In genomic region chr14:30171593-30171992, GRCm38 (mm10) we compare ENCODE assay signal across 13 mouse cellular contexts.
"Had no signal": no experiment of that assay in that cellular context is flagged by ENCODE, and none has a peak within 500 bp of the region (broad histone marks: within the 10 kb centered on the region; RNA-seq: fewer than 3 reads in every experiment).

No protein-coding gene starts in this region.

- H3K4me2 ChIP-seq: limb, embryonic 15.5 days; liver, embryonic 12.5 days; lung, embryonic 14.5 days; neural tube, embryonic 12.5 days; stomach, embryonic 15.5 days had no signal

- H3K27ac ChIP-seq: limb, embryonic 15.5 days; liver, embryonic 12.5 days; midbrain, embryonic 10.5 days; neural tube, embryonic 12.5 days; stomach, embryonic 15.5 days had no signal

- H3K27me3 ChIP-seq: limb, embryonic 15.5 days; liver, embryonic 12.5 days; neural tube, embryonic 12.5 days; stomach, embryonic 15.5 days had no signal

- H3K4me1 ChIP-seq: neural tube, embryonic 12.5 days; stomach, embryonic 15.5 days had no signal

- H3K36me3 ChIP-seq: limb, embryonic 15.5 days; liver, embryonic 12.5 days; midbrain, embryonic 10.5 days; neural tube, embryonic 12.5 days; stomach, embryonic 15.5 days had no signal

- H3K9ac ChIP-seq: limb, embryonic 15.5 days; liver, embryonic 12.5 days; lung, embryonic 14.5 days; neural tube, embryonic 12.5 days; stomach, embryonic 15.5 days had no signal

- DNase-seq: kidney, postnatal 25 days; lung, embryonic 14.5 days; lung, postnatal 10 days; lung, postnatal 4 days; right cerebral cortex, postnatal 14 days; thymus, adult 2 months; thymus, postnatal 36 days had no signal

- H3K9me3 ChIP-seq: limb, embryonic 15.5 days; liver, embryonic 12.5 days; midbrain, embryonic 10.5 days; neural tube, embryonic 12.5 days; stomach, embryonic 15.5 days had no signal

- ATAC-seq: liver, embryonic 12.5 days had no signal

- H3K4me3 ChIP-seq: limb, embryonic 15.5 days; liver, embryonic 12.5 days; midbrain, embryonic 10.5 days; myocyte; neural tube, embryonic 12.5 days; stomach, embryonic 15.5 days had no signal
